Mouse (Mus musculus): Measurements from ENCODE around the gene Aqp9. TPM values are rescaled to one million over a fixed set of nuclear protein-coding genes. Genes with fewer than 3 reads are reported as not detected.

The Aqp9 gene
- total RNA-seq, 2 experiments from 2014 or later = 0.86 TPM; not detected in 1

GRCm38 (mm10) chr9:71173533-71173932 lies 5.1 kb upstream of the Aqp9 start:
- DNase-seq (ENCODE audit: low spot score in 2 of 2) = no peak

GRCm38 (mm10) chr9:71167473-71168215 lies 838 bp downstream of the Aqp9 start:
- DNase-seq (ENCODE audit: low spot score in 2 of 2) = no peak

GRCm38 (mm10) chr9:71166871-71167465 lies 1.5 kb downstream of the Aqp9 start:
- DNase-seq (ENCODE audit: low spot score in 2 of 2) = no peak

- DNase-seq (ENCODE audit: low spot score in 2 of 2) = no peak
Measured at GRCm38 (mm10) chr9:71166019-71166705, 2.3 kb downstream of the Aqp9 start.

GRCm38 (mm10) chr9:71165510-71165909 lies 3.0 kb downstream of the Aqp9 start:
- no peak for DNase-seq (ENCODE audit: low spot score in 2 of 2)

- DNase-seq (ENCODE audit: low spot score in 2 of 2) = no peak
Measured at GRCm38 (mm10) chr9:71165061-71165460, 3.4 kb downstream of the Aqp9 start.

- DNase-seq (ENCODE audit: low spot score in 2 of 2) = no peak
Measured at GRCm38 (mm10) chr9:71164353-71164752, 4.1 kb downstream of the Aqp9 start.

- no peak for DNase-seq (ENCODE audit: low spot score in 2 of 2)
Measured at GRCm38 (mm10) chr9:71162858-71163740, 5.4 kb downstream of the Aqp9 start.

GRCm38 (mm10) chr9:71162131-71162857 lies 6.2 kb downstream of the Aqp9 start:
- no peak for DNase-seq (ENCODE audit: low spot score in 2 of 2)

GRCm38 (mm10) chr9:71160849-71161711 lies 7.4 kb downstream of the Aqp9 start:
- DNase-seq (ENCODE audit: low spot score in 2 of 2) = no peak

- DNase-seq (ENCODE audit: low spot score in 2 of 2) = no peak
Measured at GRCm38 (mm10) chr9:71159686-71160085, 8.8 kb downstream of the Aqp9 start.

GRCm38 (mm10) chr9:71159060-71159626 lies 9.3 kb downstream of the Aqp9 start:
- DNase-seq (ENCODE audit: low spot score in 2 of 2) = no peak

- no peak for DNase-seq (ENCODE audit: low spot score in 2 of 2)
Measured at GRCm38 (mm10) chr9:71157921-71158646, 10.4 kb downstream of the Aqp9 start.

GRCm38 (mm10) chr9:71156447-71157035 lies 11.9 kb downstream of the Aqp9 start:
- no peak for DNase-seq (ENCODE audit: low spot score in 2 of 2)

GRCm38 (mm10) chr9:71155399-71156005 lies 13.0 kb downstream of the Aqp9 start:
- no peak for DNase-seq (ENCODE audit: low spot score in 2 of 2)

GRCm38 (mm10) chr9:71151386-71151785 lies 17.1 kb downstream of the Aqp9 start:
- no peak for DNase-seq (ENCODE audit: low spot score in 2 of 2)

GRCm38 (mm10) chr9:71150175-71150574 lies 18.3 kb downstream of the Aqp9 start:
- no peak for DNase-seq (ENCODE audit: low spot score in 2 of 2)

- DNase-seq (ENCODE audit: low spot score in 2 of 2) = no peak
Measured at GRCm38 (mm10) chr9:71148890-71149289, 19.6 kb downstream of the Aqp9 start.

All from gastrocnemius, postnatal 4 days (tissue).